Mouse (Mus musculus) lung, adult 2 months (tissue): ENCODE measurements around the gene Frs3.

Source experiments
- CTCF ChIP-seq: fragments of 200-500 bp; IDR thresholded peaks from 2 replicates; pipeline ENCODE4 v1.5.1; 2011; ENCODE audit warnings: mild to moderate bottlenecking, low read length, control low read depth; ENCODE audit not compliant: insufficient read depth
- POLR2A ChIP-seq: fragments of 200-500 bp; IDR thresholded peaks from 2 replicates; pipeline ENCODE4 v1.6.1; 2011; ENCODE audit warnings: low read depth, mild to moderate bottlenecking, control low read depth, low read length, borderline replicate concordance; ENCODE audit errors: extremely low read depth

- TF ChIP-seq CTCF (peak; percentile 42; the same call in 1 of the 2 replicates), POLR2A (peak; percentile 49; the same call in 1 of the 2 replicates)
These were observed 5.9 kb downstream of the Frs3 start, which contains the start of gene Prickle4 for GRCm38 (mm10) chr17:47694503-47695336.
